Mouse (Mus musculus): ENCODE results near the gene Nfkbib. TPM values are rescaled to one million over a fixed set of nuclear protein-coding genes. Genes with fewer than 3 reads are reported as not detected.

Gene Nfkbib
- polyA plus RNA-seq, 1 experiment from 2014 or later: 37.9 TPM

Other genes starting within 250 kb of the Nfkbib start
- gene Ifnl3, start 244.7 kb downstream of the Nfkbib start, polyA plus RNA-seq (2018): not detected in 3 replicates
- not detected in 3 replicates for gene Sycn, start 226.6 kb downstream of the Nfkbib start, polyA plus RNA-seq (2018)
- gene Nccrp1, start 220.3 kb downstream of the Nfkbib start, polyA plus RNA-seq (2018): not detected in 3 replicates
- gene Samd4b, start 169.4 kb downstream of the Nfkbib start, polyA plus RNA-seq (2018): 24.6 to 26.8 TPM (median 25.5 TPM) in 3 replicates
- gene Pak4, start 169.3 kb downstream of the Nfkbib start, polyA plus RNA-seq (2018): 7.4 to 9.1 TPM (median 7.5 TPM) in 3 replicates
- not detected in 3 replicates for gene Acp7, start 136.2 kb downstream of the Nfkbib start, polyA plus RNA-seq (2018)
- not detected in 3 replicates for gene Fbxo27, start 74.7 kb downstream of the Nfkbib start, polyA plus RNA-seq (2018)
- 0.09 TPM in 1 of 3 replicates, not detected in the others for gene Fbxo17, start 50.7 kb downstream of the Nfkbib start, polyA plus RNA-seq (2018)
- 30.6 to 48.9 TPM (median 42.1 TPM) in 3 replicates for gene Mrps12, start 25.7 kb downstream of the Nfkbib start, polyA plus RNA-seq (2018)
- gene Sars2, start 25.5 kb downstream of the Nfkbib start, polyA plus RNA-seq (2018): 4.6 to 7.1 TPM (median 5.6 TPM) in 3 replicates
- gene Ccer2, start 11.3 kb downstream of the Nfkbib start, polyA plus RNA-seq (2018): not detected in 3 replicates
- 103 to 230 TPM (median 168 TPM) in 3 replicates for gene Sirt2, start 777 bp downstream of the Nfkbib start, polyA plus RNA-seq (2018)
- gene Rinl, start 21.5 kb upstream of the Nfkbib start, polyA plus RNA-seq (2018): 21.6 to 44.7 TPM (median 44.4 TPM) in 3 replicates
- 170 to 242 TPM (median 175 TPM) in 3 replicates for gene Hnrnpl, start 41.0 kb upstream of the Nfkbib start, polyA plus RNA-seq (2018)
- 92.1 to 101 TPM (median 96.5 TPM) in 3 replicates for gene Ech1, start 57.7 kb upstream of the Nfkbib start, polyA plus RNA-seq (2018)
- 0.96 to 1.1 TPM (median 1.1 TPM) in 3 replicates for gene Lgals4, start 66.3 kb upstream of the Nfkbib start, polyA plus RNA-seq (2018)
- not detected in 3 replicates for gene Lgals7, start 96.3 kb upstream of the Nfkbib start, polyA plus RNA-seq (2018)
- 0.22 TPM in 1 of 3 replicates, not detected in the others for gene Capn12, start 113.9 kb upstream of the Nfkbib start, polyA plus RNA-seq (2018)
- gene Actn4, start 194.8 kb upstream of the Nfkbib start, polyA plus RNA-seq (2018): 117 to 186 TPM (median 183 TPM) in 3 replicates
- 201 to 248 TPM (median 241 TPM) in 3 replicates for gene Eif3k, start 214.4 kb upstream of the Nfkbib start, polyA plus RNA-seq (2018)
- gene Map4k1, start 214.5 kb upstream of the Nfkbib start, polyA plus RNA-seq (2018): 3.7 to 5.2 TPM (median 4.7 TPM) in 3 replicates